Mouse (Mus musculus) kidney, embryonic 15.5 days (tissue): ENCODE measurements around the gene Hoxc6. TPM values are rescaled to one million over a fixed set of nuclear protein-coding genes. Genes with fewer than 3 reads are reported as not detected.

Source experiments
- ATAC-seq: fragments of 200-750 bp; cut with Nextera tagmentation; replicated peaks from 2 replicates; pipeline ENCODE4 v1.8.0; 2017; ENCODE audit warnings: moderate TSS enrichment; ENCODE audit not compliant: low FRiP score
- H3K27ac ChIP-seq: fragments of 300-500 bp; sonication (generic); 2 replicates; pipeline ENCODE4 v1.5.1; 2015; ENCODE audit warnings: mild to moderate bottlenecking, inconsistent platforms
- H3K27me3 ChIP-seq: fragments of 300-500 bp; sonication (generic); 2 replicates; pipeline ENCODE4 v1.6.1; 2015; ENCODE audit warnings: inconsistent platforms
- H3K36me3 ChIP-seq: fragments of 300-500 bp; sonication (generic); 2 replicates; pipeline ENCODE4 v1.6.1; 2015; ENCODE audit warnings: inconsistent platforms
- H3K4me1 ChIP-seq: fragments of 300-500 bp; sonication (generic); 2 replicates; pipeline ENCODE4 v1.6.1; 2015; ENCODE audit warnings: inconsistent platforms
- H3K4me2 ChIP-seq: fragments of 300-500 bp; sonication (generic); 2 replicates; pipeline ENCODE4 v1.6.1; 2015; ENCODE audit warnings: moderate library complexity, mild to moderate bottlenecking, inconsistent platforms
- H3K4me3 ChIP-seq: fragments of 300-500 bp; sonication (generic); replicated peaks from 2 replicates; pipeline ENCODE4 v1.5.1; 2015; ENCODE audit warnings: mild to moderate bottlenecking, inconsistent platforms
- H3K9ac ChIP-seq: fragments of 300-500 bp; sonication (generic); 2 replicates; pipeline ENCODE4 v1.6.1; 2015; ENCODE audit warnings: mild to moderate bottlenecking, inconsistent platforms
- H3K9me3 ChIP-seq: fragments of 300-500 bp; sonication (generic); replicated peaks from 2 replicates; pipeline ENCODE4 v1.6.1; 2016; ENCODE audit warnings: inconsistent platforms
- WGBS: fragments of 180-500 bp; shearing (Covaris S2); methylation state at CpG from one replicate; pipeline ENCODE4 v1.1.7; 2015; ENCODE audit warnings: mixed read lengths; 5-methylcytosine and 5-hydroxymethylcytosine counted together
- polyA plus RNA-seq: library from polyadenylated mRNA; unstranded; fragments of >200 nt; fragmentation: Nextera tagmentation; extraction: Ambion mirVana; gene quantifications from 2 replicates; pipeline ENCODE4 v1.2.1, GENCODE M21; 2015

The Hoxc6 gene
- polyA plus RNA-seq, 1 experiment from 2014 or later: 10.9 TPM

GRCm38 (mm10) chr15:103020899-103021418 lies 22.9 kb downstream of the Hoxc6 start:
- H3K27me3 ChIP-seq: peaks cover 82% of the 10 kb centered on the region
- H3K4me1 ChIP-seq: peaks cover 85% of the 10 kb centered on the region
- H3K9me3 ChIP-seq: no peaks in the 10 kb centered on the region
- no peaks in the 10 kb centered on the region for H3K36me3 ChIP-seq
- H3K9ac ChIP-seq: no peak overlapping the region
- no peak overlapping the region for H3K27ac ChIP-seq
- WGBS: 13% methylated on average over 8 of the region's 8 CpGs
- ATAC-seq: no peak
- H3K4me2 ChIP-seq: peak overlapping the region; percentile 41
- no peak overlapping the region for H3K4me3 ChIP-seq

DNA sequence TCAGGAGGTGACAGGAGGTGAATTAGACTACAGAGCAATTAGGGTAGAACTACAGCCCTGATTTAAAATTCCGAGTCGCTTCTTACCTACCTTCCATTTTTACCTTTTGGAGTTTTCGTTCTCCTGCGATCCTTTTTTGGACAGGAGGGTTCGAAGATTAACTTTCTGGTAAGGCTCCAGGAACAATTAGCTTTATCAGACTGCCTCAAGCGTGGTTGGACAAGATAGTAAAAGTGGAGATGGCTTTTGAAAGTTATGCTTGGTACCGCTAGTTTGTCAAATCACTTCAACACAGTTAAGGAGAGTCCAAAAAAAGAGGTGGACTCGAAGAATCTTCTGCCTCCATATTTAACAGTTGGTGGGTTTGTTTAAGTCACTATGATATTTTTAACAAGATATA lies 23.5 kb downstream of the Hoxc6 start:
- H3K27me3 ChIP-seq: peaks cover 81% of the 10 kb centered on the region
- no peaks in the 10 kb centered on the region for H3K9me3 ChIP-seq
- ATAC-seq: no peak
- H3K4me2 ChIP-seq: peak overlapping the region; percentile 41
- H3K27ac ChIP-seq: no peak overlapping the region
- H3K36me3 ChIP-seq: no peaks in the 10 kb centered on the region
- H3K9ac ChIP-seq: no peak overlapping the region
- peaks cover 85% of the 10 kb centered on the region for H3K4me1 ChIP-seq
- 24% methylated on average over 8 of the region's 8 CpGs for WGBS
- H3K4me3 ChIP-seq: no peak overlapping the region

DNA sequence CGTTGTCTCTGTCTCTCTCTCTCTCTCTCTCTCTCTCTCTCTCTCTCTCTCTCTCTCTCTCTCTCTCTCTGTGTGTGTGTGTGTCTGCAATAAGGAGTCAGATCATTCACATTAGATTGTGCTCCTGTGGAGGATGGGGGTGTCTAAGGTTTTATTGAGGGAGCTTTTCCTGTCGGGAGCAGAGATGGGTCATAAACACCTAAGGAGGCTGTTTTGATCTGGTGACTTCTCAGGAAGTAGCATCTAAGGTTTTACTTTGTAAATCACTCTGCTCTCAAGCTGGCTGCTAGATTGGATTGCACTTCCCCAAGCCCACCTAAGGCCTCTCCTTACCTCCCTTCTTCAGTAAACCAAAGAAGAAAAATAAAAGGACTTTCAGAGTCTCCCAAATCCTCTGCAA lies 26.1 kb downstream of the Hoxc6 start:
- H3K4me1 ChIP-seq: peaks cover 76% of the 10 kb centered on the region
- WGBS: 11% methylated on average over 2 of the region's 2 CpGs
- no peaks in the 10 kb centered on the region for H3K36me3 ChIP-seq
- H3K9ac ChIP-seq: no peak overlapping the region
- H3K4me2 ChIP-seq: no peak overlapping the region
- H3K27me3 ChIP-seq: peaks cover 82% of the 10 kb centered on the region
- H3K4me3 ChIP-seq: no peak overlapping the region
- H3K9me3 ChIP-seq: no peaks in the 10 kb centered on the region
- ATAC-seq: peak; percentile 29; the same call in 1 of the 2 replicates
- H3K27ac ChIP-seq: peak overlapping the region; percentile 34; the same call in 1 of the 2 replicates

GRCm38 (mm10) chr15:103027266-103028235 lies 29.5 kb downstream of the Hoxc6 start:
- 11% methylated on average over 43 of the region's 43 CpGs for WGBS
- Histone ChIP-seq H3K27ac (0 out of 2 replicates have a peak overlapping the region, but pooled peaks have one; percentile 24), H3K9ac (peak overlapping the region; percentile 27; the same call in 1 of the 2 replicates), H3K4me3 (peak overlapping the region; percentile 18), H3K27me3 (peaks cover 77% of the 10 kb centered on the region), H3K9me3 (no peaks in the 10 kb centered on the region), H3K36me3 (no peaks in the 10 kb centered on the region), H3K4me2 (peak overlapping the region; percentile 54), H3K4me1 (peaks cover 65% of the 10 kb centered on the region)
- ATAC-seq: no peak

GRCm38 (mm10) chr15:103028916-103029512 lies 31.0 kb downstream of the Hoxc6 start:
- Histone ChIP-seq H3K4me3 (no peak overlapping the region), H3K9me3 (no peaks in the 10 kb centered on the region), H3K27me3 (peaks cover 79% of the 10 kb centered on the region), H3K36me3 (no peaks in the 10 kb centered on the region), H3K4me1 (peaks cover 69% of the 10 kb centered on the region), H3K27ac (no peak overlapping the region), H3K9ac (no peak overlapping the region), H3K4me2 (no peak overlapping the region)
- WGBS: 60% methylated on average over 9 of the region's 9 CpGs
- no peak for ATAC-seq

GRCm38 (mm10) chr15:103030142-103030541 lies 32.1 kb downstream of the Hoxc6 start:
- Histone ChIP-seq H3K27me3 (peaks cover 75% of the 10 kb centered on the region), H3K36me3 (no peaks in the 10 kb centered on the region), H3K27ac (peak overlapping the region; percentile 32; the same call in 1 of the 2 replicates), H3K4me1 (peaks cover 74% of the 10 kb centered on the region), H3K9me3 (no peaks in the 10 kb centered on the region), H3K4me2 (no peak overlapping the region), H3K4me3 (no peak overlapping the region), H3K9ac (no peak overlapping the region)
- WGBS: 31% methylated on average over 8 of the region's 8 CpGs
- ATAC-seq: no peak

DNA sequence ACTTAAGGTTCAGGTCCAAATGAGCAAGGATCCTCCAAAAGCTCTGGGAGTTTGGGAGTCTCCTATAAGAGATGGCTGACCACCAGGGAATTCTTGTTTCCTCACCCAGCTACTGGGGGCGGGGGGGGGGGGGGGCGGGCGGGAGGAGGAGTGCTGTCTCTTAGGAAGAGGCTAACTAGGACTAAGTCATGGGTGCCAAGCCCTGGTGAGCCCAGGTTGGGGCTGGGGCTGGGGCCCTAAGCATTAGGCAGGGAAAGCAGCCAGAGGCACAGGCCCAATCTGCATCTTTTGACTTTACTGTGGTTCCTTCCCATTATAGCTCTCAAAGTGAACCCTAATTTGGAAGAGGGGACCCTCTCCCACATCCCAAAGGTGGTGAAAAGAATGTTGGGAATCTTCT lies 34.1 kb downstream of the Hoxc6 start:
- Histone ChIP-seq H3K4me2 (peak overlapping the region; percentile 47), H3K27me3 (peaks cover 76% of the 10 kb centered on the region), H3K36me3 (no peaks in the 10 kb centered on the region), H3K27ac (peak overlapping the region; percentile 72), H3K4me1 (peaks cover 76% of the 10 kb centered on the region), H3K9ac (no peak overlapping the region), H3K4me3 (0 out of 2 replicates have a peak overlapping the region, but pooled peaks have one; percentile 19), H3K9me3 (no peaks in the 10 kb centered on the region)
- no peak for ATAC-seq
- WGBS: no CpG with 5 or more reads among the region's 3 CpGs

GRCm38 (mm10) chr15:103032646-103033575 lies 34.9 kb downstream of the Hoxc6 start:
- H3K27me3 ChIP-seq: peaks cover 78% of the 10 kb centered on the region
- no peaks in the 10 kb centered on the region for H3K9me3 ChIP-seq
- H3K27ac ChIP-seq: peak overlapping the region; percentile 72
- 1% methylated on average over 26 of the region's 26 CpGs for WGBS
- H3K4me1 ChIP-seq: peaks cover 75% of the 10 kb centered on the region
- no peak overlapping the region for H3K9ac ChIP-seq
- peak overlapping the region; percentile 19 for H3K4me3 ChIP-seq
- H3K4me2 ChIP-seq: peak overlapping the region; percentile 47
- ATAC-seq: peak; percentile 28; the same call in 1 of the 2 replicates
- no peaks in the 10 kb centered on the region for H3K36me3 ChIP-seq

- Histone ChIP-seq H3K4me2 (peak overlapping the region; percentile 85), H3K4me1 (peaks cover 84% of the 10 kb centered on the region), H3K9me3 (no peaks in the 10 kb centered on the region), H3K36me3 (no peaks in the 10 kb centered on the region), H3K27ac (peak overlapping the region; percentile 93), H3K9ac (peak overlapping the region; percentile 54), H3K4me3 (peak overlapping the region; percentile 49), H3K27me3 (peaks cover 71% of the 10 kb centered on the region)
- 0 out of 2 replicates have a peak, but pooled peaks have one; percentile 27 for ATAC-seq
- WGBS: 3% methylated on average over 24 of the region's 24 CpGs
Measured at GRCm38 (mm10) chr15:103034043-103034806, 36.2 kb downstream of the Hoxc6 start.

DNA sequence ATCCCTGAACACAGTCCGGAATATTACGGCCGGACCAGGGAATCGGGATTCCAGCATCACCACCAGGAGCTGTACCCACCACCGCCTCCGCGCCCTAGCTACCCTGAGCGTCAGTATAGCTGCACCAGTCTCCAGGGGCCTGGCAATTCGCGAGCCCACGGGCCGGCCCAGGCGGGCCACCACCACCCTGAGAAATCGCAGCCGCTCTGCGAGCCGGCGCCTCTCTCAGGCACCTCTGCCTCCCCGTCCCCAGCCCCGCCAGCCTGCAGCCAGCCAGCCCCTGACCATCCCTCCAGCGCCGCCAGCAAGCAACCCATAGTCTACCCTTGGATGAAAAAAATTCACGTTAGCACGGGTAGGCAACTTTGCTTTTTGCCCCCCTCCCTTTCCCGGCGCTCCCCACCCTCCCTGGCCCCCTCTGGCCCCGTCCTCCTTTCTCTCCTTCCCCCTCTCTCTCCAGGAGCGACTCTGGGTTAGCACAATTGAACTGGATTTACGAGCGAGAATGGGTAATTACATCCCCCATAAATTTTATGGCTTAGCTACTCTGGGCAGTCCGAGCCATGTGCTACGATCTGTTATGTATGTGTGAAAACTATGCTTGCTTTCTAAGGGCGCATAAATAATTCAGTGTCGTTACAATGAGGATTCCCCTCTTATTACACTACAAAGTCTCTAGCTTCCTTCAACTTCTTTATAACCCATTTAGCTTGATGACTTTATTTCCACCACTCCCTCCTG lies 36.9 kb downstream of the Hoxc6 start:
- H3K4me2 ChIP-seq: peak overlapping the region; percentile 85
- H3K4me1 ChIP-seq: peaks cover 90% of the 10 kb centered on the region
- H3K9ac ChIP-seq: peak overlapping the region; percentile 54
- peak overlapping the region; percentile 49 for H3K4me3 ChIP-seq
- H3K27ac ChIP-seq: peak overlapping the region; percentile 93
- H3K27me3 ChIP-seq: peaks cover 72% of the 10 kb centered on the region
- peak; percentile 88 for ATAC-seq
- no peaks in the 10 kb centered on the region for H3K9me3 ChIP-seq
- no peaks in the 10 kb centered on the region for H3K36me3 ChIP-seq
- WGBS: 1% methylated on average over 34 of the region's 34 CpGs
